Mouse (Mus musculus) heart, adult 2 months (tissue): Measurements from ENCODE around the gene 1700013H16Rik. TPM values are rescaled to one million over a fixed set of nuclear protein-coding genes. Genes with fewer than 3 reads are reported as not detected.

ENCODE experiments used
- DNase-seq, 2 experiments: peaks; one replicate each; pipeline ENCODE4 v3.0.0; 2021
- H3K27ac ChIP-seq: fragments of 200-600 bp; 2 replicates; pipeline ENCODE4 v1.8.1; 2022
- H3K27me3 ChIP-seq: fragments of 200-500 bp; 2 replicates; pipeline ENCODE4 v1.6.1; 2012; ENCODE audit warnings: mild to moderate bottlenecking, low read length, inconsistent platforms, mixed read lengths; ENCODE audit not compliant: control insufficient read depth, insufficient read depth
- H3K36me3 ChIP-seq: fragments of 200-500 bp; 2 replicates; pipeline ENCODE4 v1.6.1; 2012; ENCODE audit warnings: low read length, inconsistent platforms; ENCODE audit not compliant: control insufficient read depth, insufficient read depth
- H3K4me1 ChIP-seq: fragments of 200-500 bp; 2 replicates; pipeline ENCODE4 v1.6.1; 2011; ENCODE audit warnings: low read length; ENCODE audit not compliant: control insufficient read depth, insufficient read depth
- H3K4me3 ChIP-seq: fragments of 200-600 bp; 2 replicates; pipeline ENCODE4 v1.8.1; 2022
- H3K79me2 ChIP-seq: fragments of 200-500 bp; replicated peaks from 2 replicates; pipeline ENCODE4 v1.6.1; 2012; ENCODE audit warnings: mild to moderate bottlenecking, inconsistent platforms, low read length, moderate library complexity, mixed read lengths; ENCODE audit not compliant: control insufficient read depth, insufficient read depth
- H3K9ac ChIP-seq: fragments of 200-500 bp; 2 replicates; pipeline ENCODE4 v1.6.1; 2012; ENCODE audit warnings: low read depth, mild to moderate bottlenecking, control low read depth, inconsistent platforms, low read length, mixed read lengths
- CTCF ChIP-seq: fragments of 200-600 bp; IDR thresholded peaks from 2 replicates; pipeline ENCODE4 v1.8.1; 2022; ENCODE audit warnings: antibody characterized with exemption, mild to moderate bottlenecking, moderate library complexity
- EP300 ChIP-seq: fragments of 200-500 bp; IDR thresholded peaks from 2 replicates; pipeline ENCODE4 v1.6.1; 2011; ENCODE audit warnings: low read depth, low read length, control low read depth; ENCODE audit not compliant: insufficient read depth
- POLR2A ChIP-seq: fragments of 200-500 bp; IDR thresholded peaks from 2 replicates; pipeline ENCODE4 v1.6.1; 2011; ENCODE audit warnings: mild to moderate bottlenecking, low read depth, low read length, control low read depth; ENCODE audit not compliant: insufficient read depth
- WGBS: fragments of 180-500 bp; shearing (Covaris S2); methylation state at CpG from one replicate; pipeline ENCODE4 v1.1.7; 2018; 5-methylcytosine and 5-hydroxymethylcytosine counted together
- intact Hi-C: fragments of 180-260 bp; cut with DNase I; formaldehyde crosslinking; loops from one replicate; pipeline ENCODE4 v1.15.1; 2025
- polyA plus RNA-seq: library from polyadenylated mRNA; depleted of rRNA; stranded (reverse); fragments of >200 nt; gene quantifications from 2 replicates; pipeline ENCODE4 v1.2.3, GENCODE M21; 2012; rRNA removed
- total RNA-seq, 2 experiments: library from RNA; stranded (reverse); gene quantifications; 2 replicates each; pipeline ENCODE4 v1.2.3; 2021

The 1700013H16Rik gene
- total and polyA plus RNA-seq, 3 experiments: not detected

- DNase-seq: no peak
- H3K79me2 ChIP-seq: no peaks in the 10 kb centered on the region
- WGBS: 61% methylated on average over 2 of the region's 2 CpGs
- TF ChIP-seq POLR2A: no peak
- no peak for TF ChIP-seq EP300
- TF ChIP-seq CTCF: no peak
- H3K4me1 ChIP-seq: no peaks in the 10 kb centered on the region
- intact Hi-C loops: no loop called here
- no peak overlapping the region for H3K4me3 ChIP-seq
- no peaks in the 10 kb centered on the region for H3K27me3 ChIP-seq
- no peaks in the 10 kb centered on the region for H3K36me3 ChIP-seq
- no peak overlapping the region for H3K27ac ChIP-seq
- H3K9ac ChIP-seq: no peak overlapping the region
Observed at GRCm38 (mm10) chrX:53693141-53693540, 64.5 kb downstream of the 1700013H16Rik start.

Other genes starting within 250 kb of the 1700013H16Rik start
- 10 to 100 TPM; 16.5 to 17.2 TPM for gene Rtl8c, start 149.8 kb downstream of the 1700013H16Rik start, total RNA-seq
- 12.4 and 20.3 TPM in 2 replicates for gene Rtl8c, start 149.8 kb downstream of the 1700013H16Rik start, polyA plus RNA-seq
- gene Gm14597, start 148.9 kb downstream of the 1700013H16Rik start, total RNA-seq: not detected
- gene Gm14597, start 148.9 kb downstream of the 1700013H16Rik start, polyA plus RNA-seq: not detected in 2 replicates
- 100 to 1,000 TPM; 142 to 143 TPM for gene Rtl8a, start 114.1 kb downstream of the 1700013H16Rik start, total RNA-seq
- gene Rtl8a, start 114.1 kb downstream of the 1700013H16Rik start, polyA plus RNA-seq: 215 and 226 TPM in 2 replicates
- gene Rtl8b, start 87.4 kb downstream of the 1700013H16Rik start, total RNA-seq: 100 to 1,000 TPM in 1 of 2 experiments, 10 to 100 TPM in 1; 76.8 to 108 TPM
- gene Rtl8b, start 87.4 kb downstream of the 1700013H16Rik start, polyA plus RNA-seq: 188 and 191 TPM in 2 replicates
- gene 4930502E18Rik, start 33.0 kb downstream of the 1700013H16Rik start, total RNA-seq: not detected
- gene 4930502E18Rik, start 33.0 kb downstream of the 1700013H16Rik start, polyA plus RNA-seq: not detected in 2 replicates
- gene Zfp36l3, start 18.6 kb upstream of the 1700013H16Rik start, total RNA-seq: not detected
- gene Zfp36l3, start 18.6 kb upstream of the 1700013H16Rik start, polyA plus RNA-seq: not detected in 2 replicates
- gene Xlr, start 39.9 kb upstream of the 1700013H16Rik start, total RNA-seq: 1 to 10 TPM; 1.3 to 1.4 TPM
- gene Xlr, start 39.9 kb upstream of the 1700013H16Rik start, polyA plus RNA-seq: 0.16 and 0.20 TPM in 2 replicates